Mouse (Mus musculus): ENCODE results near the gene Fermt2. TPM values are rescaled to one million over a fixed set of nuclear protein-coding genes. Genes with fewer than 3 reads are reported as not detected.

The Fermt2 gene
- not detected in 2 replicates for polyA plus RNA-seq (2012)

- H3K36me3 ChIP-seq (ENCODE audit: control insufficient read depth) = no peaks in the 10 kb centered on the region
- no peaks in the 10 kb centered on the region for H3K4me1 ChIP-seq (ENCODE audit: control insufficient read depth)
- H3K27me3 ChIP-seq (ENCODE audit: control insufficient read depth) = peaks cover 47% of the 10 kb centered on the region
- peak within 1 kb of the TSS; percentile 61 for H3K4me3 ChIP-seq (replicated peaks)
- H3K9me3 ChIP-seq (ENCODE audit: control insufficient read depth, low read length) = no peaks in the 10 kb centered on the region; the same call in 1 of the 2 replicates
- TF ChIP-seq TAL1 (IDR thresholded peaks at IDR 0.05; ENCODE audit: low read length) (no peak), GATA1 (IDR thresholded peaks at IDR 0.05; ENCODE audit: low read length) (no peak)
Observed at GRCm38 (mm10) chr14:45529411-45530363, at the start of gene Fermt2. Gene Fermt2 (minus strand): TSS chr14:45530118.

- no peaks in the 10 kb centered on the region for H3K36me3 ChIP-seq (ENCODE audit: control insufficient read depth)
- peaks cover 7% of the 10 kb centered on the region for H3K4me1 ChIP-seq (ENCODE audit: control insufficient read depth)
- H3K4me3 ChIP-seq (replicated peaks) = peak overlapping the region; percentile 25
- H3K27me3 ChIP-seq (ENCODE audit: control insufficient read depth) = peaks cover 8% of the 10 kb centered on the region
- H3K9me3 ChIP-seq (ENCODE audit: control insufficient read depth, low read length) = no peaks in the 10 kb centered on the region
- TF ChIP-seq TAL1 (IDR thresholded peaks at IDR 0.05; ENCODE audit: low read length) (no peak), GATA1 (IDR thresholded peaks at IDR 0.05; ENCODE audit: low read length) (no peak)
Observed at GRCm38 (mm10) chr14:45566066-45566937, 36.4 kb upstream of the Fermt2 start.

DNA sequence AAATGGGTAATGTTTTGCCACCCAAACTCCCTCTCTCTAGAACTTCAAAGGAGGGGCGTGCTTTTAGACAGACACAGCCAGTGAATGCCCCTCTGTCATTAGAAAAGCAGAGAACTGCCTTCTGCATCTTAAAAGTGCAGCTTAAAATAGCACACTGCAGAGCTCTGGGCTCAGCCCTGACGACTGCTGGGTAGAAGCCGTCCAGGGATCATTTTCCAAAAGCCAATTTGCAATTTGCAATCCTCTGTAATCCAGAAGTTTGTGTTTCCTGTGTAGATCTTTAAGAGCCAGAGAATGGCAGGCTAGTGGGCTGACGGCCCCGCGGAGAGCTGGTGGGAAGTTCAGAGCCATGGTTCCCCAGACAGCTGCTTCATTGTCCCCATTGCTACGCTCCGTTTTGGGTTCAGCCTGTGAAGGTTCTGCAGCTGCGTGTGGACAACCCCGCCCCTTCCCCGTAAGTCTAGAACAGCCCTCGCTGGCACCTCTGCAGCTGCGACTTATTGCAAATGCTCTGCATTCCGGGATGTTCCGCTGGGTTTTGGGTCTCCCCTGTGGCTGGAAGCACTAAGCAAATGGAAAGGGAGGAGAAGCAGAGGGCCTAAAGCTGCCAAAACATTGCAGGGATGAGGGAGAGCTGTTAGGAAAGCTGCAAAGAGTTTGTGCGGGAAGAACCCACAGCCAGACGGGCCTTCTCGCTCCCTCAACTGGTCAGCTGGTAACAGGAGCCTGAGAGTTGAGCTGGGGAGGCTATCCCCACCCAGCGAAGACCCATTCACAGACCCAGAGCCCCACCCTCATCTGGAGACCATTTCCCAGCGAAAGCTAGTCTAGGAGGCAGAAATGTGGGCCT, 35.5 kb upstream of the Fermt2 start:
- Histone ChIP-seq H3K9me3 (ENCODE audit: control insufficient read depth, low read length) (no peaks in the 10 kb centered on the region), H3K4me3 (replicated peaks) (no peak overlapping the region), H3K27me3 (ENCODE audit: control insufficient read depth) (peaks cover 8% of the 10 kb centered on the region), H3K36me3 (ENCODE audit: control insufficient read depth) (no peaks in the 10 kb centered on the region), H3K4me1 (ENCODE audit: control insufficient read depth) (peaks cover 7% of the 10 kb centered on the region)
- TF ChIP-seq GATA1 (IDR thresholded peaks at IDR 0.05; ENCODE audit: low read length) (no peak), TAL1 (IDR thresholded peaks at IDR 0.05; ENCODE audit: low read length) (no peak)

DNA sequence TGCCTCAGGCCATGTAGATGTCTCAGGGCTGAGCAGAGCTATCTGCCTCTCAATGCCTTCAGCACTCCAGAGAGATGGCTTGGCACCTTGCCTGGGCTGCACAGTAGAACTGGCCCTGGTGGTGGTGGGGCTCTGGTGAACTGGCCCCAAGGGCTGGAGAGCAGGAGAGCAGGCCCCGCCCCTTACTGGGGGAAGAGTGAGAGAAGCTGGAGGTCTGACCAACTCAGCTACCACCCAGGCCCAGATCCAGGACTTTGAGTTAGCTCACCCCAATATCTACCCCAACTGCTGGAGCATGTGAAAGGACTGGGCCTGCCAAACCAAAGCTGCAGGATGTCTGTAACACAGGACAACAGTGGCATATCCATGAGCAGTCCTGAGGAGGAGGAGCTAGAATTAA, 33.7 kb upstream of the Fermt2 start:
- peaks cover 7% of the 10 kb centered on the region for H3K4me1 ChIP-seq (ENCODE audit: control insufficient read depth)
- no peaks in the 10 kb centered on the region for H3K9me3 ChIP-seq (ENCODE audit: control insufficient read depth, low read length)
- H3K27me3 ChIP-seq (ENCODE audit: control insufficient read depth) = peaks cover 8% of the 10 kb centered on the region
- H3K36me3 ChIP-seq (ENCODE audit: control insufficient read depth) = no peaks in the 10 kb centered on the region
- no peak for TF ChIP-seq GATA1 (IDR thresholded peaks at IDR 0.05; ENCODE audit: low read length)
- no peak for TF ChIP-seq TAL1 (IDR thresholded peaks at IDR 0.05; ENCODE audit: low read length)
- no peak overlapping the region for H3K4me3 ChIP-seq (replicated peaks)

DNA sequence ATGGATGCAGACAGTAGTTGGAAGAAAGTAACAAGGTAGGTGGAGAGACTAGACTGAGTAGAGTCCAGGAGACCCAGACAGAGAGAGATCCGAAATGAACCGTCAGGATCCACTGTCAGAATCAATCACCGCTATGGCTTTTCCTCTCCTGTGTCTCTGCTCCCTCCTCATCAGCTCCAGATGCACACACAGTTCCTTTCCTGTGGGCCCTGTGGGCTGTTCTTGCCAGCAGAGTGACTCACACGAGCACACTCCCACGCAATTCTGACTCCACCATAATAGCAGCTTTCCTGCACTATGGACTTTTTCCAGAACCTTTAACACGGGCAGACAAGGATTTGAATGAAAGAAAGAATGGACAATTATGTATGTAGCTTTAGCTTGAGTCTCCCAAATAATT, 31.8 kb upstream of the Fermt2 start:
- Histone ChIP-seq H3K4me3 (replicated peaks) (no peak overlapping the region), H3K4me1 (ENCODE audit: control insufficient read depth) (peaks cover 7% of the 10 kb centered on the region), H3K9me3 (ENCODE audit: control insufficient read depth, low read length) (no peaks in the 10 kb centered on the region), H3K27me3 (ENCODE audit: control insufficient read depth) (peaks cover 8% of the 10 kb centered on the region), H3K36me3 (ENCODE audit: control insufficient read depth) (no peaks in the 10 kb centered on the region)
- TF ChIP-seq GATA1 (IDR thresholded peaks at IDR 0.05; ENCODE audit: low read length) (no peak), TAL1 (IDR thresholded peaks at IDR 0.05; ENCODE audit: low read length) (no peak)

DNA sequence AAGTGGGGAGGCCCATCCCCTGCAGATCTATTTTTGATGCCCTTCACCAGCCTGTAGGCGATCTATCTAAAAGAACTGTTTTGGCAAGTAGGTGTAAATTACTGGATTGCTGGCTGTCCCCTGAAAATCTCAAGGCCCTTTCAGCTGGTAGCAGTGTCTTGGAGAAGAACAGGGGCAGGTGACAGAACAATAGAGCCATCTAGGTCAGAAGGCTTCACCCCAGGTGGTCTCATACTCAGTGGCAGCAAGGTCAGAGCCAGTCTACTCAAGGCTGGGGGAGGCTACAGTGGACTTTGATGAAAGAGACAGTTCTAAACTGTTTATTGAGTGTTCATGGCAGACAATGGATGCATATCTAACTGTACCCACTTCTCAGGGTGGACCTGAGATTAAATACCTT, 29.1 kb upstream of the Fermt2 start:
- Histone ChIP-seq H3K4me3 (replicated peaks) (no peak overlapping the region), H3K9me3 (ENCODE audit: control insufficient read depth, low read length) (no peaks in the 10 kb centered on the region), H3K36me3 (ENCODE audit: control insufficient read depth) (no peaks in the 10 kb centered on the region), H3K4me1 (ENCODE audit: control insufficient read depth) (no peaks in the 10 kb centered on the region), H3K27me3 (ENCODE audit: control insufficient read depth) (no peaks in the 10 kb centered on the region)
- TF ChIP-seq TAL1 (IDR thresholded peaks at IDR 0.05; ENCODE audit: low read length) (no peak), GATA1 (IDR thresholded peaks at IDR 0.05; ENCODE audit: low read length) (no peak)

- TF ChIP-seq GATA1 (IDR thresholded peaks at IDR 0.05; ENCODE audit: low read length) = no peak
- TF ChIP-seq TAL1 (IDR thresholded peaks at IDR 0.05; ENCODE audit: low read length) = no peak
- H3K27me3 ChIP-seq (ENCODE audit: control insufficient read depth) = no peaks in the 10 kb centered on the region
- no peaks in the 10 kb centered on the region for H3K9me3 ChIP-seq (ENCODE audit: control insufficient read depth, low read length)
- no peak overlapping the region for H3K4me3 ChIP-seq (replicated peaks)
- no peaks in the 10 kb centered on the region for H3K36me3 ChIP-seq (ENCODE audit: control insufficient read depth)
- H3K4me1 ChIP-seq (ENCODE audit: control insufficient read depth) = no peaks in the 10 kb centered on the region
Observed at GRCm38 (mm10) chr14:45554336-45554735, 24.4 kb upstream of the Fermt2 start.

GRCm38 (mm10) chr14:45553854-45554253, 23.9 kb upstream of the Fermt2 start:
- Histone ChIP-seq H3K9me3 (ENCODE audit: control insufficient read depth, low read length) (no peaks in the 10 kb centered on the region), H3K36me3 (ENCODE audit: control insufficient read depth) (no peaks in the 10 kb centered on the region), H3K27me3 (ENCODE audit: control insufficient read depth) (no peaks in the 10 kb centered on the region), H3K4me1 (ENCODE audit: control insufficient read depth) (no peaks in the 10 kb centered on the region), H3K4me3 (replicated peaks) (no peak overlapping the region)
- TF ChIP-seq GATA1 (IDR thresholded peaks at IDR 0.05; ENCODE audit: low read length) (no peak), TAL1 (IDR thresholded peaks at IDR 0.05; ENCODE audit: low read length) (no peak)

Data from erythroblast, embryonic 14.5 days (primary cell).